Mouse (Mus musculus): ENCODE data around the gene Serpinb3a. TPM values are rescaled to one million over a fixed set of nuclear protein-coding genes. Genes with fewer than 3 reads are reported as not detected.

Gene Serpinb3a
- not detected in 2 replicates for polyA plus RNA-seq (2012; rRNA removed)

DNA sequence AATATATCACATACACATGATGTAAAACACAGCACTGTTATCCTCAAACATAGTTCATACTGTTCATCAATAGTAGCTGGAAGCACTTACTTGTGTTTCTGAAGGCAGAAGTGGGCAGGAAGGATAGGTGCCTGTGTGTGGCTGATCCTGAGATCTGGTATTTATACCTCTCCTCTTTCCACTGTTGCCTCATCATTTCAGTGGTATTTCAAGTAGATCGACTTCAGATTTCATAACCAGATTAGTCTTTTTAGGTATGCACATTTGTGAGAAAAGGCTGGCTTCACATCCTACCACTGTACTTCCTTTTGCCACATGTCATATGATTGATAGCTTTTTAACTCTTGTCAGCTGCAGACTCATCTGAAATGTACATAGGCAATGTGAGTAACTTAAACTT, at the start of gene Serpinb3a:
TSS of gene Serpinb3a (minus strand) at position 101 of the 400 bp plus-strand sequence.

GRCm38 (mm10) chr1:107083406-107083805, 31.3 kb upstream of the Serpinb3a start, which contains the start of gene Serpinb3d:
TSS of gene Serpinb3d (minus strand) at chr1:107083506.

Other genes starting within 250 kb of the Serpinb3a start
- gene Serpinb5, start 191.1 kb downstream of the Serpinb3a start, polyA plus RNA-seq (2012; rRNA removed), result 0.07 and 0.14 TPM in 2 replicates
- gene Serpinb12, start 117.9 kb downstream of the Serpinb3a start, polyA plus RNA-seq (2012; rRNA removed), result not detected in 2 replicates
- gene Serpinb13, start 71.3 kb downstream of the Serpinb3a start, polyA plus RNA-seq (2012; rRNA removed), result not detected in 2 replicates
- gene Serpinb3d, start 31.2 kb upstream of the Serpinb3a start, polyA plus RNA-seq (2012; rRNA removed), result not detected in 2 replicates
- gene Serpinb3b, start 226.1 kb upstream of the Serpinb3a start, polyA plus RNA-seq (2012; rRNA removed), result not detected in 2 replicates
- gene Serpinb3c, start 226.1 kb upstream of the Serpinb3a start, polyA plus RNA-seq (2012; rRNA removed), result not detected in 2 replicates